Mouse (Mus musculus) heart, postnatal 0 days (tissue): ENCODE measurements around the gene Hivep2.
A peak's percentile ranks its signal among the peaks of the same experiment; 100 is the strongest.

Source experiments
- CTCF ChIP-seq: IDR thresholded peaks from 2 replicates; pipeline ENCODE4 v1.5.1; 2016; ENCODE audit warnings: antibody characterized with exemption, control low read depth, low read depth
- EP300 ChIP-seq: IDR thresholded peaks from 2 replicates; pipeline ENCODE4 v1.6.1; 2016; ENCODE audit warnings: antibody characterized with exemption, low read depth

GRCm38 (mm10) chr10:14046935-14047334 lies 81.1 kb downstream of the Hivep2 start:
- no peak for TF ChIP-seq EP300
- TF ChIP-seq CTCF: peak; percentile 34
